Mouse (Mus musculus) lung, postnatal 0 days (tissue): ENCODE data around the gene Sox18.

ENCODE experiments used
- CTCF ChIP-seq: IDR thresholded peaks from 2 replicates; pipeline ENCODE4 v1.5.1; 2016; ENCODE audit warnings: antibody characterized with exemption, mild to moderate bottlenecking
- EP300 ChIP-seq: IDR thresholded peaks from 2 replicates; pipeline ENCODE4 v1.6.1; 2016; ENCODE audit warnings: antibody characterized with exemption, mild to moderate bottlenecking, control low read depth

GRCm38 (mm10) chr2:181662620-181663297, 8.7 kb downstream of the Sox18 start:
- TF ChIP-seq CTCF: no peak
- TF ChIP-seq EP300: no peak
